Mouse (Mus musculus) stomach, adult 2 months (tissue): ENCODE results near the gene Mrgprh. TPM values are rescaled to one million over a fixed set of nuclear protein-coding genes. Genes with fewer than 3 reads are reported as not detected.

ENCODE experiments used
- polyA plus RNA-seq: library from polyadenylated mRNA; depleted of rRNA; stranded (reverse); fragments of >200 nt; gene quantifications from 2 replicates; pipeline ENCODE4 v1.2.3, GENCODE M21; 2012; rRNA removed

The Mrgprh gene
- polyA plus RNA-seq, result 0.05 and 0.10 TPM in 2 replicates

GRCm38 (mm10) chr17:12875734-12876133 lies at the start of gene Mrgprh:
Mrgprh (plus strand) TSS chr17:12876034.

GRCm38 (mm10) chr17:12868043-12868442 lies 7.8 kb upstream of the Mrgprh start, which contains the start of gene Mas1:
Mas1 (minus strand) TSS chr17:12868143.

DNA sequence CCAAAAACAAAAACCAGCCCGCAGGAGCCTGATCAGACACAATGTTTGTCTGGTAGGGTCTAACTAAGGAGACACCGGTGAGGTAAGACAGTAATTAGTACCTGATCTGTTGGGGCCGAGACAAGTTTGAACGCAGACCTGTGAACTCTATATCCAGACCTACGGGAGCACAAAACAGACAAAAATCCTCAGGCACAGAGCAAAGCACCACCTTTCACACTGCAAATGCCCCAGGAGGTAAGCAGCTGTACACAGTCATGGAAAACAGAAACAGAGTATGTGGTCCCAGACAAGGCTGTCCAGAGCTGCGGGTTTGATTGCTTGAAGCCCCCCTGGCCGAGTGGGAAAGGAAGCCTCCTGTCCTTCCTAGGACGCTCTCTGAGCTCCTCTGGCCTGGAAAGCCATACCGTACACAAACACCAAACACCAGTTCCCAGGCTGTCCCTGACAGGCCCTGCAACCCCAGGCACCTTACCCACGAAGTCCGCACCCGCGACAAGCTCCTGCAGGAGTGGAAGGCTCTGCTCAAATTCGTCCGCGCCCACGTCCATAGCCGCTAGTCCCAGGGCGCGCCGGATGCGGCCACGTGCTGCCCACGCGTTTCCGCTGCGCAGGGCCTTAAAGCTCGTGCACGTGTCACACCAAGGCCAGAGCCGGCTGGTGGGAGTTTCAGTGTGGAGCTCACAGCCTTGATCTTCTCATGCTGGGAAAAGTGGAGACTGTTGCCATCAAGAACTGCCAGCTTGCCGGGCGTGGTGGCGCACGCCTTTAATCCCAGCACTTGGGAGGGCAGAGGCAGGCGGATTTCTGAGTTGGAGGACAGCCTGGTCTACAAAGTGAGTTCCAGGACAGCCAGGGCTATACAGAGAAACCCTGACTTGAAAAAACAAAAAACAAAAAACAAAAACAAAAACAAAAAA lies 33.8 kb downstream of the Mrgprh start, which contains the start of gene Pnldc1:
Pnldc1 (minus strand) TSS at position 870 of the 920 bp plus-strand sequence.

GRCm38 (mm10) chr17:12915488-12915880 lies 39.6 kb downstream of the Mrgprh start, which contains the start of gene Tcp1:
Tcp1 (plus strand) TSS chr17:12915701.

DNA sequence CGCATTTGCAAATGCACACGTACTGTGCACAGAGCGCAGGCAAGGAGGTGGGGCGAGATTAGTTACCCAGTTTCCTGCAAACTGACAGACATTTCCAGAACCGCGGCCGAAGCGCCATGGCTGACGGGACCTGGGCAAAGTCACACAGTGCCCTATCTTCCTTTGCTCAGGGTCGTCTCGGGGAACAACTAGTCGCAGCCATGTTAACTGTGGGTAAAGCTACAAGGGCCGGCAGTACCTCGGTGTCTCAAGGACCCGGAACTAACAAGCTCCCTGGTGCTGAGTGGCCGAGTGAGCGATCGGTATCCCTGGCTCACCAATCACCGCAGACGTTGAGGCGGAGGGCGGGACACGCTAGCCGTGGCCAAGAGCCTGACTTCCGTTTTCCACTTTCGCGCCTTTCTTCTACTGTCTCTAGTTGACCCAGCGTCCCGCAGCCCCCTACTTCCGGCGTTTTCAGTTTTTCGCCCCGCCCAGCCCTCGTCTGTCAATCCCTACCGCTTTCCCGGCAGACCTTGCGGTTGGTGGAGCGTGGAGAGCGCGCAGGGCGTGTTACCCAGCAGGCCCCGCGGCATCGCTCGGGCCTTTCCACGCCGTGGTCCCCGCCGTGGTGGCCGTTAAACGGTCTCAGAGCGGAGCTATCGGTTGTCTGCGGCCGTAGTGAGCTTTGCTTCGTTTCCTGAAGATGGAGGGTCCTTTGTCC lies 40.2 kb downstream of the Mrgprh start, which contains the start of gene Mrpl18:
Mrpl18 (minus strand) TSS at position 465 of the 703 bp plus-strand sequence.

Other genes starting within 250 kb of the Mrgprh start
- 3.0 and 3.7 TPM in 2 replicates for gene Slc22a1, start 200.2 kb upstream of the Mrgprh start, polyA plus RNA-seq
- gene Igf2r, start 106.4 kb upstream of the Mrgprh start, polyA plus RNA-seq, result 6.3 and 7.0 TPM in 2 replicates
- 0.05 TPM in 1 of 2 replicates, not detected in the other for gene Mas1, start 7.9 kb upstream of the Mrgprh start, polyA plus RNA-seq
- 0.21 and 0.35 TPM in 2 replicates for gene Pnldc1, start 34.2 kb downstream of the Mrgprh start, polyA plus RNA-seq
- 11.3 and 13.8 TPM in 2 replicates for gene Tcp1, start 39.7 kb downstream of the Mrgprh start, polyA plus RNA-seq
- 11.7 and 12.8 TPM in 2 replicates for gene Mrpl18, start 40.3 kb downstream of the Mrgprh start, polyA plus RNA-seq
- 0.09 TPM in 1 of 2 replicates, not detected in the other for gene Acat3, start 64.6 kb downstream of the Mrgprh start, polyA plus RNA-seq
- 2.6 and 3.9 TPM in 2 replicates for gene Acat2, start 84.7 kb downstream of the Mrgprh start, polyA plus RNA-seq
- 4.1 TPM in 2 replicates for gene Wtap, start 118.1 kb downstream of the Mrgprh start, polyA plus RNA-seq
- gene Sod2, start 130.8 kb downstream of the Mrgprh start, polyA plus RNA-seq, result 221 and 432 TPM in 2 replicates
- gene Gpr31b, start 176.3 kb downstream of the Mrgprh start, polyA plus RNA-seq, result not detected in 2 replicates
- gene Tcp10b, start 185.1 kb downstream of the Mrgprh start, polyA plus RNA-seq, result 0.02 TPM in 1 of 2 replicates, not detected in the other